Mouse (Mus musculus): ENCODE measurements at regions not wholly inside any gene's neighbourhood (a gene's known extent, or its start where the extent isn't known, plus 50 kb on each side); places are given as distances from the start of the nearest gene placed in this dataset.

DNA sequence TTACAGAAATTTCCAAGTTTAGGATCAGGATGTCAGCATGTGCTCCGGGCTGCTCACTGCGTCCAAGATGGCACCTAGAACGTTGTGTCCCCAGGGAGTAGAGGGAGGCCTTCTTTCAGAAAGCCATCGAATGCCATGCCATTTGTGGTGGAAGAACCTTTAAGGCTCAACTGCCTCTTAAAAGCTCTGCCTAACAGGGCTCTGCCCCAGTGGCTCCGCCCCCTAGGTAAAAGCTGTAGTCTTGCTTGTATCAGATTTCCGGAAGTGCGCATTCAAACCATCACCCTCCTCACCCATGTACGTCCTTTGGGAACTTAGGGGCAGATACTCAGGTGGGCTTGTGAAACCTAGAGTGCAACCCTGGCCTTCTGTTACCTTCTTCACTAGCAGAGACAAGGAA is 54.0 kb upstream of the Psmd7 start:
- DNase-seq (ENCODE audit: low read depth, low spot score), result no peak

DNA sequence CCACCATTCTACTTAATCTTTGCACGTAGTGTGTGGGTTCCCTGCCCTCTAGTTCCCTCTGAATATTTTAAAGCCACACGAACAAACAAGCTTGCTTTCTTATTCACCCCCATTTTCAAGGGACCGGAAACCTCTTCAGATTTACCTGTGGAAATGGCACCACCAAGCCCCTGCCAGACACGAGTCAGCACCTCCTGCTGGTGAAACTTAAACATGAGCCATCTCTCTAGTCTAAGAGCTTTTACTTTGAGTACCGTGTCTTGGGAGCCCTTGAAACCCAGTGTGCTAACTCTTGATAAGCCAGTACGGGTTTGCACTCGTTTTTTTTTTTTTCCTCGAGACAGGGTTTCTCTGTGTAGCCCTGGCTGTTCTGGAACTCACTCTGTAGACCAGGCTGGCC is 59.7 kb upstream of the Psmd7 start:
- no peak for DNase-seq (ENCODE audit: low read depth, low spot score)

DNA sequence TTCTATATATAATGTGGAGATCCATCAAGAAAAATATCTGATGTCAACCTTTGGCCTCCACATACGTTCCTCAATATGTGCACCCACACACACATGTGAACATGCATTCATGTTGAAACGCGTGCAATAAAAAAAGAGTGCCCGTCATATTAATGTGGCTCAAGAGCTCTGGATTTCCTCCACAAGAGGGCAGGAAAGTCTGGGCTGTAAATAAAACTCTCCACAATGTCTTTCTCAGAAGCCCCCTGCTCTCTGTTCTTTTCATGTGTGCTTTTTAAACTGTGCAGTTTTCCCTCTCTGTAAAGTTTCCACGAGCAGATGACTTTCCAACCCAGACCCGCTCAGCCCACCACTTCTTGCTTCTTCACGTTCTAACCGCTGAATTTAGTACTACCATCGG is 62.0 kb upstream of the Psmd7 start:
- no peak for DNase-seq (ENCODE audit: low read depth, low spot score)

DNA sequence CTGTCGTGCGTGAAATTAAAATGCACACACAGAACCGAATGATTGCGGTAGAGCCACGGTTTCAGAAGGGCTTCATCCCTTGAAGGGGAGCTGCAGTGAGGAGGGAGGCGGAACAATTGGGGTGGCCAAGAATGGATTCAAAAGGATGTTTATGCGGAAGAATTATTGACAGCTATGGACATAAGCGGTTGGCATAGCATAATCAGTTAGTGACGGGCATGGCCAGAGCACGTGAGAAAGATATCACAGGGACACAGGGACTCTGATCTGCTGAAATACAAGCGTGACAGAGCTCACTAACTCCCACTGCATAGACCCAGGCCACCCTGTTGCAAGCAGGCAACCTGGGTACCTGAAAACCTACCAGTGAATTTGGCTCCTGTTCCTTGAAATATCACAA is 63.2 kb upstream of the Psmd7 start:
- no peak for DNase-seq (ENCODE audit: low read depth, low spot score)

DNA sequence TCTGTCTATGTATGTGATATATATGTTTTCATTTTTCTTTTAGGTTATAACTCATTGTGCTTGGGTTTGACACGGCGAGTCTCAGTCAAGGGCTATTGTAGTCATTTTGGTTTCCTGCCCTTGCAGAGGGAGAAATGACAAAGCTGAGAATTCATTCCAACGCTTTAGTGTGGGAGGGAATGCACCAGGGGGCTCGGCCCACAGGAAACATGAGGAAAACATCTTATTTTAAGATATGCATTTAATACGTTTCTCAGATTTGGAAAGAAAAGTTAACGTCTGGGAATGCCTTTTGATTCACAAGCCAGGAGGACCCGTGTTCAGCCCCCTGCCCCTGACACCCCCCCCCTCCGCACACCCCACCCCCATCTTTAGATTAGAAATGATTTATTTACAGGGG is 64.0 kb upstream of the Psmd7 start:
- DNase-seq (ENCODE audit: low read depth, low spot score), result no peak

DNA sequence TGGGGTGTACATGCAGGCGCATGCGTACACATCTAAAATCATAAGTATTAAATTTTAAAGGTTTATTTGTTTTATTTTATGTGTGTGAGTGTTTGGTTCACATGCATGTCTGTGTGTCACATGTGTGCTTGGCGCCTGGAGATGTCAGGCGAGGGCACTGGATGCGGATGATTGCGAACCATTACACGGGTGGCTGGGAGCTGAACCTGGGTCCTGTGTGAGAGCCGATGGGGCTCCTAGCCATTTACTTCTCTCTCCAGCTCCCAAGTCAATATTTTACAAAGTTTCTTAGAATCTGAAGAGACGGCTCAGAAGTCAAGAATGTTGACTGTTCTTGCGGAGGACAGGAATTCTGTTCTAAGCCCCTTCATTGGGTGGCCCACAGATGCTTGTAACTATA is 65.4 kb upstream of the Psmd7 start:
- DNase-seq (ENCODE audit: low read depth, low spot score), result no peak

DNA sequence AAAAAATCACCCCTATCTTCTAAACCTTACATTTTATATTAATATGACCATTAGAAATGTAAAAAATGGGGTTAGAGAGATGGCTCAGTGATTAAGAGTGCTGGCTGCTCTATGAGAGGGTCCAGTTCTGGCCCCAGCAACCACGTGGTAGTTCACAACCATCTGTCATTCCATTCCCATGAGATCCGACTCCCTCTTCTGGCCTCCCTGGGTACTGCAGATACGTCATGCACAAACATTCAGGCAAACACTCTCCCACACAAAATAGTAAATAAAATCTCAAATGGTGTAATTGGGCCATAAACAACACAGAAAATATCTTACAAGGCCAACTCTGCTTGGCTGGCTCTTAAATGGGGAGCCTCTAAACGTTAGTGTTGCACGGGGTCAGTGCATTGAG is 68.4 kb upstream of the Psmd7 start:
- DNase-seq (ENCODE audit: low read depth, low spot score), result no peak

DNA sequence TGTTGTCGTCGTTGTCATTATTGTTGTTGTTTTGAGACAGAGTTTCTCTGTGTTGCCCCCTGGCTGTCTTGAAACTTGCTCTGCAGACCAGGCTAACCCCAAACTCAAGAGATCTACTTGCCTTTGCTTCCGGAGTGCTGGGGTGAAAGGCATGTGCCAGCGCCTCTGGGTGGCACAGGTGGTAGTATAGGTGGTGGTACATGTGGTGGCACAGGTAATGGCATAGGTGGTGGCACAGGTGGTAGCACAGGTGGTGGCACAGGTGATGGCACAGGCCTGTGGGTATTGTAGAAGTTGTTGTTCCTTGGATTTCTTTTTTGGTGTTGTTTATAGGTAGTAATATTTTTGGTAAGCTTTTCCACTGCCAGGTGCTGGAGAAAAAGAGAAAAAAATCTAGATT is 69.5 kb upstream of the Psmd7 start:
- no peak for DNase-seq (ENCODE audit: low read depth, low spot score)

DNA sequence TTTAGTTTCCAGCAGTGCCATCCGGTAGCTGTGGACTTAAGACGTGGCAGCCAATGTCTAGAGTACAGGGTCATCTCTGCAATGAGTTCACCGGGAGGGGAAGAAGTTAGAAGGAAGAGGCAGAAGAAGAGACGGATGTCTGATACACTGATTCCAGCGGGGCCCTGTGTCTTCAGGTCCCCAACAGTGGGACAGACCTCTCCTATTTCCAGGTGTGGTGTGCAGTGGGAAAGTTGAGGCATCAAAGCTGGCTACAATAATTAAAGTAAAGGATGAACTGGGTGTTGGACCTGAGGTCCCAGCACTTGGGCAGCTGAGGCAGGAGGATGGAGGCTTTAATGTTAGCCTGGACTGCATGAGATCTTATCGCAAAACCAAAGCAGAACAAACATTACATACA is 70.1 kb upstream of the Psmd7 start:
- DNase-seq (ENCODE audit: low read depth, low spot score), result no peak

DNA sequence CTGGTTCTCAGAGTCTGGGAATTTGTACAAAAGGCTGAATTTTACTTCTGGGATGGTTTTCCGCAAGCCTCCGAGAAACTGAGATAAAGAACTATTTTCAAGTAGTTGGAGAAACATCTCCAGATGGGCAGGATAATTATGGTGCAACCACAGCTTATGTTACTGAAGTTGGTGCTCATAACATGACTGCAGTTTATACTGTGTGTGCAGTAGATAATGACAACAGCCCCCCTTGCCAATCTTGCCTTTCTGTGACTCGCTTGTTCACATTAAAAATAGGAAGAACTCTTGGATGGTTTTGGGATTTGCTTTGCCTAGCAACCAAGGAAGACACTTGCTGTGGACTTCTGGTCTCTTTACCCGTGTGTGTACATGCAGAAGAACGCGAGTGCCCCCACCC is 72.4 kb upstream of the Psmd7 start:
- DNase-seq (ENCODE audit: low read depth, low spot score), result no peak

DNA sequence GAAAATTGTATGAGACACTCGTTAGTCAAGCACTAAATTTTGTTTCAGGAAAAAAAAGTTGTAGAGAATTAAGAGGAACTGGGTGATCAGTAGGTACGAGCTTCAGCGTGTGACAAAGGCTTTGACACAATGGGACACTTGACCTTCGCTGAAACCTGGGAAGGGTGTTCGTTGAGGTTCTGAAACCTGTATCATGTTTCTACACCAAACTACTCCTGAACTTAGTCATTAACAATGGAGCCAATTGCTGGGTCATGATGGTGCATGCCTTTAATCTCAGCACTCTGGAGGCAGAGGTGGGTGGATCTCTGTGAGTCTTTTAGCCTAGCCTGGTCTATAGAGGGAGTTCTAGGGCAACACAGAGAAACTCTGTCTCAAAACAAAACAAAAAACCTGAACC is 81.3 kb upstream of the Psmd7 start:
- no peak for DNase-seq (ENCODE audit: low read depth, low spot score)

DNA sequence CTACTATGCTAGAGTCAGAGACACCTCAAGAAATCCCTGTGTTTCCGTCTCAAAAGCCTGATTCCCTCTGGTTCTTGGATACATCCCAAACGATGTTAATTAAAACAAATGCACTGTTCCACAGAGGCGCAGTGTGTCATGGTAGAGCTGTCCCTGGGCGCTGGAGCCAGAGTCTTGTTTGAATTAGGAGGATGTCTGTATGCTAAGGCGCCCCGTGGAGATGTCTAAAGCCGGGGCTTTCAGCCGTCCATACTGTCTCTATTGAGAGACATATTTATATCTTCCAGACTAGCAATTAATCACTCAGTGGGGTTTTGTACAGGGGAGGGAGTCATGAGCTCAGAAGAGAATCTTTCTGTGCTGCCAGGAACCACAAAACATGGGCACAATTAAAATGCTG is 83.2 kb upstream of the Psmd7 start:
- DNase-seq (ENCODE audit: low read depth, low spot score), result no peak

DNA sequence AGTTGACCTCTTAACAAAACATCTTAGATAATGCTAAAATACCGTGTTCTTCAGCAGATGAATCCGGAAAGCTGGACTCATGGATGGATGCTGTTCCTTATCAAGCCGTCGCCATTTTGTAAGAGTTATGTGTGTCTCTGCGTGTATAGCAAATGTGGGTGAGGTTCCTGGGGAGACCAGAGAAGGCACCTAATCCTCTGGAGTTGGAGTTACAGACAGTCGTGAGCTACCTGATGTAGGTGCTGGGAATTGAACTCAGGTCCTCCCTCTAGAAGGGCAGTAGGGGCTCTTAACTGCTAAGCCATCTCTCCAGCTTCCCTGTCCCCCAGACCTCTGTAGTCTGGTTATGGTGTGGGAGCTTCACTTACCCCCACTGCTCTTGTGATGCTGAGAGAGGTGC is 84.4 kb upstream of the Psmd7 start:
- DNase-seq (ENCODE audit: low read depth, low spot score), result no peak

DNA sequence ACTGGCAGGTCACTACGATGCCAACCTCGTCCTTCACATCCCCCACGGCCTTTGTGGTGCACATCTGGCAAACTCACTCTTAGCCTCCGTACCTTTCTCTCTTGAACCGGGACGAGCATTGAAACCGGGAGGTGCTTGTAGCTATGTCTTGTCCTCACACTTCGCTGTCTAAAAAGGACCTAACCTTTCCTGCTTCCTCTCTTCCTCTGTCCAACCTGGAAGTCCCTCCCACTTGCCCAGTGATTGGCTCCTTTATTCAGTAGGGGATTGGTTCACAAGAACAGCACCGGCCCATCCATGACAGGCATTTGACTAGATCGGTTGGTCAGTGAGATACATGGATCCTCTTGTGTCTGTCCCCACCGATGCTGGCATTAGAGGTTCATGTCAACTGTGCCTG is 93.8 kb upstream of the Psmd7 start:
- no peak for DNase-seq (ENCODE audit: low read depth, low spot score)

DNA sequence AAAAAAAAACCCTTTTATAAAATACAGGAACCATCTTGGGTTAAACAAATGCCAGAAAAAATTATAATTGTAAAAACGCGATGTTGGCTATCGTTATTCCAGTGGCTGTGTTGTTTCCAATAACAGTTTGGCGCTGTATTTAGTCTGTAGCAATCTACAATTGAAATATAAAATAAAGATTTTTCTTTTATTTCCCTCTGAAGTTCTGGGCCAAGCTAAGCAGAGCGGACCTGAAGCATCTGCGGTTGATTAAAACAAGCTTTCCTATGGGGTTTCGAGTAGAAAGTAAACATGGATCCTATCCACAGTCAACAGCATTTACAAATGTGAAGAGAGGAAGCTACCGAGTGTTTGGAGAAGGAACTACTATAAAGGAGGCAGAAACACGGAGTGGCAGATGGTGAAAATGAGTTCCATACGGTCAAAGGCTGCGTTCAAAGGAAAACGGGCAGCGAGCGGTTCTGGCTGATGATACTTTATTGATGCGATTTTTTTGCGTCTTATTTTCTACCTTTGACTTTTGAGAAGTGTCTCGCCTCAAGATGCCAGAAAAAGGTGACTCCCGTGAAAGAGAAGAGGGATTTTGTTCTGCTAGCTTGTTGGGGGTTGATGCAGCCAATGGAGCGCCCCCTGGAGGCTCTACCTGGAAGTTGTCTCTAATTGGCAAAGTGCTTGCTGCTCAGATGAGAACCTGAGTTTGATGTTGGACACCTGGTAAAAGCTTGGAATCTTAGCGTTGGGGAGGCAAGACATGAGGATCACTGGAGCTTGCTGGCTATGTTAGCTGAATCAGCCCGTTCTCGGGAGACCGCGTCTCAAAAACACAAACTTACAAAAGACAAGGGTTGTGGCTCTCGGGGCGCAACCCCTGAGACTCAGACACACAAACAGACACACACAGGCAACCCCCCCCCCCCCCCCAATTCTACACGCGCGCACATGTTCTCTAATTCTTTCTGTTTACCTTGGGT is 96.7 kb upstream of the Psmd7 start:
- DNase-seq (ENCODE audit: low read depth, low spot score), result peak; percentile 5

DNA sequence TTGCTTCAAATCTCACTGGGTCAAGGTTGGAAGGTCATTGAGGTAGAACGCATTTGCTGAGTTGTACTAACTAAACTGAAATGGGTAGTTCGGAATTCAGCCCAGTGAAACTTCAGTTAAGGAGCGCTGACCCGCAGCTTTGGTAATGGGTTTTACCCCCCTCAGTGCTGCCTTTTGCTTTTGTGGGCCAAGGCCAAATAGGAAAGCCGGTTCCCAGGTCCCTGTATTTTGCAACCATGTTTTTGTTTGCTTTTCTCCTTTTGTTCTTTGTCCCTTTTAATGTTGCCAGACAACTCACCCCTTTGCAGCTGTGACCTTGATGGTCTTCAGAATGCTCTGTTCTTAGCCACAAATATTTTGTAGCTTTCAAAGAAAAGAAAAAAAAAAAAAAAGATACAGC is 98.7 kb upstream of the Psmd7 start:
- DNase-seq (ENCODE audit: low read depth, low spot score), result no peak

DNA sequence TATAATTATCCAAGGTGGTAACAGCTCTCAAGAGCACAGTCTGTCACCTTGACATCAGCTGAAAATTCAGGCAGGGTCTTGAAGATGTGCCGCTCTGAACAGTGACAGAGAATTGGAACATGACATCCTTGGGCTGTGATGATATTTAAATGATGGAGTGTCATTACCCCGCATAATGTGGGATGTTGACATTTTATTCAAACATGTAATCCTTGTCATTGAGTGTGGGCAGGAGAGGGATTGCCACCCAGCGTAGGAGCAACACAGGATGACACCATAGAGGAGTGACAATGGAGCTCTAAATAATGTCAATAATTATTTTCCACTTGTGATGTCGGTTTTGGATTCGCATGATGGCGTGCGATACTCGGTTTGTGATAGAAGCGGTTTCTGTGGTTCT is 99.3 kb upstream of the Psmd7 start:
- no peak for DNase-seq (ENCODE audit: low read depth, low spot score)

DNA sequence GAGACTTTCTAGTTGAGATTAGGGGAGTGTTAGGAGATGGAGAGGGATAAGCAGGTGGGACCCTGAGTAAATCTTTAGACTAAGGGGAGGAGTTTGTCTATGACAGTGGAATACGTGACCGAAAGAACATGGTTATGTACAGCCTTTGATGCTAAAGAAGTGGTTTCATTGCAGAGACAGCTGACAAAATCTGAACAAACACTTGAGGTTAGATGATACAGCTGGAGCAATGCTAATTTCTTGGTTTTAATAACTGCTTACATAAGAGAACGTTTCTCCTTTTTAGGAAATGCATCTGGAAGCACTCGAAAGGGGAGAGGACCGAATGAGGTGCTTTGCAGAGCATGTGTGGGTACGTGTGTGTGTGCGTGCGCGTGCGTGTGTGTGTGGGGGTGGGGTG is 100.8 kb upstream of the Psmd7 start:
- DNase-seq (ENCODE audit: low read depth, low spot score), result no peak

DNA sequence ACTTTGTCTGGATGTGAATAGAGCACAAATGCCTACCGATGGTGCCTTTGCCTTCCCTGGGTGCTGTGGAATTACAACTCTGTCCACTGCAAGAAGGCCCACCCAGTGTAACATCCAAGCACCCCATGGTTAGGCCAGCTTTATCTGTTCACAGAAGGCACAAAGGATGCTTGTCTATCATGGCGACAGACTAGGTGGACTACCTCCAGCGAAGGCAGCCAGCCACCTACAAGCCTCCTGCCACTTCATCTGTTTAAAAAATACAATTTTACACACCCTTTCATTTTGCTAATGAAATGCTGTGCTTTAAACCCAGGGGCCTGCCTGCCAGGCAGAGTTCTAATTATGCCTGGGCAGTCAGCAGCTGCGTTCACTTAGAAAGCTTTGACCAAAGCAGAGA is 103.0 kb upstream of the Psmd7 start:
- DNase-seq (ENCODE audit: low read depth, low spot score), result no peak

DNA sequence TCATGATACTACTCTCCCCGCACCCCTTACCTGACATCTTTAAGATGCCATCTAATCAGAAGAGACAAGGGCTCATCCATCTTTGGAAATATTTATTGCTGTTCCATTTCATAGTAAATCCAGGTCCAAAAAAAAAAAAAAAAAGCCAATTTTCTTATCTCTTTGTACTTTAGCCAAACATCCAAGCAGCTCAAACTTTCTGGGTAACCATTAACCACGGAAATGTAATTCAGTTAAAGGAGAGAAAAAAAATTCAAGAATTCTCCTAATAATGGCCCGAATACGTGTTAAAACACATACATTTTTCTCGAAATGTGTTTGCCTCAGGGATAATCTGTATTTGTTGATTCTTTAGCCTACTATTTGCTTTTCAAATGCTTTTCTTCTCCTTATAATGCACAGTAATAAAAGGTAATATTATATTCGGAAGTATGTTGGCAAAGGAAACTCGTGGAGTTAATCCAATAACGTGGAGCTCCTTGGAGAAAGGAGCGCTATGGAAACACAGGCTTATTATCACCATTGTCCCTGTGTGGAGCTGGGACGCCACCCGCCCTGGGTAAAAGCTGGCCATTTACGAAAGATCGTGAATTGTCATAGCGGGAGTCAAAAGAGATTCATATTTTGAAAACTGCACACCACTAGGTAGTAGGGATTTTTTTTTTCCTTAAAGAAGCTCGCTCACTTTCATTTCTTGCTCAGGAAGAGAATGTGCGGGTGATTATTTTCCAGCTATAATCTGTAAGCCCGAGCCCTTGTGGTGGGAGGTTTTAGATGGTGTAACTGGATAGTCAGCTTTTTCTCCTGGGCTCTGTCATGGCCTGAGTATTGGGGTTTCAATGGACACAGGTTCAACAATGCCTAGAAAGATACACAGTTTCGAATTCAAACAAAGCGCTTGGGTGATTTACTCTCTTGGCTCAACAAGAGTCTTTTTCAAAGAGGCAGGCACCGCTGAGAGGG is 108.4 kb upstream of the Psmd7 start:
- DNase-seq (ENCODE audit: low read depth, low spot score), result no peak

DNA sequence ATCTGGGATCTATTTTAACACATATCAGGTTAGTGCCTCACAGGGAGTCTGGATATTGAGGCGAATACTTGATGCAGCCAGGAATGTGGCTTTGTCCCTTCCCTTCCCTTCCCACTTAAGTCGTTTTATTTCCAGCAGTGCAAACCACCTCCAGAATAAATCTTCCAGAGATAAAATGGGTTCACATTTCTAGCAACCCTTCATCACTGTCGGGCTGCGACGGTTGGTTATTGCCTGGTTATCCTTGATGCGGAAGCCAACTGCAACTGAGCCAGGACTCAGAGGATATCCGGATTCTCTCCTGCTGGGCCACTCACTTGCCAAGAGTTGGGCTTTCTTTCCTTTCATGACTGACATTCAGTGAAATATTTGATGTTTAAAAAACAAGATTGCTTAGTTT is 111.0 kb upstream of the Psmd7 start:
- DNase-seq (ENCODE audit: low read depth, low spot score), result no peak

DNA sequence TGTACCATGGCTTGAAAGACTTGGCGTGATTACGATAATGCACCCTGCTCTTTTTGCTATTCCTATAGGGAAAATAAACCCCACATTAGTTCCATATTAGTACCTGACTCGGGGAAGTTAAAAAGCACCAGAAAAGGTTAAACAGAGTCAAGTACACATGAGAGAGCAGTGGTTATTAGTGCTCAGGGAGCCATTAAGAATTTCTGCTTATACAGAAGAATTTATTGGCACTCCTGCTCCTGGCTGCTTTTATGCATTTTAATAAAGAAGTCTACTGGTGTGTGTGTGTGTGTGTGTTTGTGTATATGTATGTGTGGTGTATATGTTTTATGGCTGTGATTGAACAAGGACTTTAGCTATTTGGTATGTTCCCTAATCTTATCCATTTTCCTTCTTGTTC is 111.5 kb upstream of the Psmd7 start:
- no peak for DNase-seq (ENCODE audit: low read depth, low spot score)

DNA sequence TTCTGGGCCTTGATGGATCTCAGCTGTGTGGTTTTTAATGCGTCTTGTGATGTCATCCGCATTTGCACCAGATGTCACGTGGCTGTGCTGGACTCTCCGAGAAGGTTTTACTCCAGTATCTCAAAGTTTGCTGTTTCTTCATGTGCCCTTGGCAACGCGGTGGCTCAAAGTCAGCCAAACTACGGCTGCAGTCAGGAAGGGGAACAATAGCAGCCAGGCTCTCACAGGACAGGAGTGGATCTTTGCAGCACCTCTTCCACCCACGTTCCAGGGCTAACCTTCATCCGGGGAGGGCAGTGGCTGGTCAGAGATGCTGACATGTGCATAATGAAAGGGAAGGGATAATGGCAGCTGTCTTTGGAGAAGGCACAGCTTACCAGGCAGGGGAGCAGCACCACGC is 127.6 kb upstream of the Psmd7 start:
- no peak for DNase-seq (ENCODE audit: low read depth, low spot score)

Measured in c-Kit-negative CD71-positive TER-119-positive erythroid progenitor cells, embryonic 14.5 days (primary cell).